Comparison of ENCODE assay signal across 8 mouse cellular contexts in genomic region chr10:85458744-85459344, GRCm38 (mm10).
DNase-seq lines count a peak whose midpoint lies in the region; ATAC-seq and TF ChIP-seq lines count a peak whose summit lies in the region.

No protein-coding gene starts in this region.

- H3K36me3 ChIP-seq in testis, adult 2 months (ENCODE audit: control insufficient read depth, insufficient read depth, low read length) = no peaks in the 10 kb centered on the region

- no peak for ATAC-seq in CD4-positive, CD25-positive, alpha-beta regulatory T cell, adult 4 months

- peak; percentile 66 to 68 for DNase-seq in urinary bladder, adult 18-20 months (ENCODE audit: low spot score in 2 of 2)
- no peak for DNase-seq in urinary bladder, postnatal 10 days (ENCODE audit: low spot score)
- DNase-seq in forelimb bud, embryonic 11.5 days (ENCODE audit: low read depth, low spot score) = peak; percentile 66
- DNase-seq in kidney, adult 8-10 months = peak; percentile 49 to 67
- peak; percentile 19 for DNase-seq in lung, postnatal 36 days
- no peak for DNase-seq in cerebellum, adult 8-10 months

- no peaks in the 10 kb centered on the region for H3K4me1 ChIP-seq in testis, adult 2 months (ENCODE audit: control insufficient read depth, insufficient read depth, low read length)

- no peak for TF ChIP-seq POLR2A in testis, adult 2 months (IDR thresholded peaks at IDR 0.05; ENCODE audit: control insufficient read depth, low read depth, low read length)

- no peak for TF ChIP-seq CTCF in testis, adult 2 months (IDR thresholded peaks at IDR 0.05; ENCODE audit: control insufficient read depth, insufficient read depth, insufficient replicate concordance, low read depth, low read length)

- H3K27me3 ChIP-seq in testis, adult 2 months (ENCODE audit: control insufficient read depth, insufficient read depth, low read length) = no peaks in the 10 kb centered on the region

- H3K4me3 ChIP-seq in testis, adult 2 months (ENCODE audit: control insufficient read depth, low read depth, low read length) = peak overlapping the region; percentile 12

- no peak overlapping the region for H3K27ac ChIP-seq in testis, adult 2 months (ENCODE audit: control insufficient read depth, insufficient read depth, low read depth, low read length)

Comparison
In these comparisons a context has a peak if more than half of its experiments do, and no peak if none do; other contexts are left out.
1. DNase-seq: peak in urinary bladder, adult 18-20 months (2 of 2), forelimb bud, embryonic 11.5 days (single experiment), kidney, adult 8-10 months (2 of 2) and lung, postnatal 36 days (single experiment); none in urinary bladder, postnatal 10 days (single experiment) and cerebellum, adult 8-10 months (single experiment).